Mouse (Mus musculus): ENCODE results near the gene Slc50a1.
A peak's percentile ranks its signal among the peaks of the same experiment; 100 is the strongest.

Gene Slc50a1

DNA sequence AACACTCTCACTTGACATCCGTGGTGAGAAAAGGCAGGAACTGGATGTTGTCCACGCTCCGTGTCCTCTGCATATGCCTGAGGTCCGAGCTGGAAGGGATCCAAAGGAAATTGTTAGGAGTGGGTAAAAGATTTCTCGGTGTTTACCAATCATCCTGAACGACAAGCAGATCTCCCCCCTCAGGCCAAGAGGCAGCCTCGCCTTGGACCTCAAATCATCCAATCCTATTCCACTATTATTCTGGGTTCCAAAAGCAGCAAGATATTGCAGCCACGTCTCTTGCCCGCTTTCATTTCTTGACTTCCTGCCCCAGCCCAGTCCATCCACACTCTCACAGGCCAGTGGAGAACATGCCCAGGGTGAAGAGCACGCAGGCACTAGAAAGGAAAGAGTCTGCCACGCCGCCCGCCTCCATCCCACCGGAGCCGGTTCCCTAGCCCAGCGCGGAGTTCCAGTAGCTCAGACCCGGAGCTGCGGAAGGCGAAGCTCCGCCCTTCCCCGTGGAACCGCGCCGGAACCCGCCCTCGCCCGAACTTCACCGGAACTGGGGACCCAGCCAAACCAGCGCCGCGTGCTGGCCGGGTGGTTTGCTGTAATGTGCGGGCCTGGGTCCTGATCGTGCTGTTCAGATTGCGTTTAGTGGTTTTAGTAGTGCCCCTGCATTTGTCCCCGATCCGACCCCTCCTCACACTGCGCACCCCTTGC lies at the start of gene Slc50a1:
Gene Slc50a1 (minus strand): TSS at position 520 of the 705 bp plus-strand sequence.
- peak in 1 of 2 experiments; percentile 79 for DNase-seq (ENCODE audit: low spot score in 2 of 2)

DNA sequence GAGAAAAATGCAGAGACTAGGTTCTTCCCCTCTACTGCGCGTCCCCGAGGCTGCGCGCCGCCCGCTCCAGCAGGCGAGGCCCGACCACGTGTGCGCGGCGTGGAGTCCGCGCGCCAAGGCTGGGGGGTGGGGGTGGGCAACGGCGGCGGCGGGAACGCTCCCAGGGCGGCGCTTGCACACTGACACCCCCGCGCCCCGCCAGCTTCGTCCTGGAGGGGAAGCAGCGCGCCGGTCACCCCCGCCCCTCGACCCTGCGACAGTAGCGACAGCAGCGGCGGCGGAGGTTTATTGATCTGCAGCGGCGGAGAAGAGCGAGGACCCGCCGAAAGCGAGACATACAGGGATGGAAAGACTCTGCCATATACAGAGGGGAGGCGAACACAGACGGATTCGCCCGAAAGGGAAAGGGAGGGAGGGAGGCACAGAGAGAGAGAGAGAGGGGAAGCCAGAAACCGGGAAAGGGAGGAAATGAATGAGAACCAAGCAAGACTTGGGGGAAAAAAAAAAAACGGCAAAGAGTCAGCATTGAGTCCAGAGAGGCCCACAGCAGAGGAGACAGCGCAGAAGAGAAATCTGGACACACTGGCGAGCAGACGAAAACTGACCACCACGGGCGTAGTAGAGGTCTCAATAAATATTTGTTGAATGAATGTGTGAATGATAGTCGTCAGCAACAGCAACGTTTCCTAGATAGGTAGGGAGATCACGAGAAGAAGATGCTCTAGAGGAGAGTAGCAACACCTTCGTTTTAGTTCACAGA lies 49.4 kb upstream of the Slc50a1 start:
- no peak for DNase-seq (ENCODE audit: low spot score in 2 of 2)

- no peak for DNase-seq (ENCODE audit: low spot score in 2 of 2)
Observed at GRCm38 (mm10) chr3:89318971-89319590, 48.7 kb upstream of the Slc50a1 start.

- DNase-seq (ENCODE audit: low spot score in 2 of 2), result no peak
Observed at GRCm38 (mm10) chr3:89318316-89318715, 47.9 kb upstream of the Slc50a1 start.

GRCm38 (mm10) chr3:89317246-89317645 lies 46.9 kb upstream of the Slc50a1 start:
- no peak for DNase-seq (ENCODE audit: low spot score in 2 of 2)

GRCm38 (mm10) chr3:89316833-89317232 lies 46.5 kb upstream of the Slc50a1 start:
- peak in 1 of 2 experiments; percentile 94 for DNase-seq (ENCODE audit: low spot score in 2 of 2)

- no peak for DNase-seq (ENCODE audit: low spot score in 2 of 2)
Observed at GRCm38 (mm10) chr3:89315930-89316831, 45.8 kb upstream of the Slc50a1 start.

GRCm38 (mm10) chr3:89315195-89315929 lies 45.0 kb upstream of the Slc50a1 start:
- DNase-seq (ENCODE audit: low spot score in 2 of 2), result peak in 1 of 2 experiments; percentile 79

- no peak for DNase-seq (ENCODE audit: low spot score in 2 of 2)
Observed at GRCm38 (mm10) chr3:89314791-89315190, 44.4 kb upstream of the Slc50a1 start.

DNA sequence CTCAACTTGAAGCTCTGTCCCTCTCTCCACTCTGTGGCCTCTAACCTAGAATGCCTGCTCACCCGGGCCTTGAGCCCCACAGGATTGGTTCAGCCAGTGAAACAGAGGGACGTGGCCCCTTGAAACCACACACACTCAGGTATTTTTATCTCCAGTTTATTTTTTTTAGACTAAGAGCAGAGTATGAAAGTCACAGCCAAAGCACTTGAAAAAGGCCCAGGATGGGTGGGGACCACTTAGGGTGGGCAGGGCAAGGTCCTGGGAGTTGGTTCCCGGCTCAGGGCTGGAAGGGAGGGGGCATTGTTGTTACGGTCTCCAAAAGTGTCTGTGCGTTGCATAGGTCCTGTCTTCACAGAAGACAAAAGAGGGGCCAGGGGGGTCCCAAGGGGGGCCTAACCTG lies 44.0 kb upstream of the Slc50a1 start:
- no peak for DNase-seq (ENCODE audit: low spot score in 2 of 2)

GRCm38 (mm10) chr3:89308089-89308488 lies 37.7 kb upstream of the Slc50a1 start:
- DNase-seq (ENCODE audit: low spot score in 2 of 2), result peak in 1 of 2 experiments; percentile 67

DNA sequence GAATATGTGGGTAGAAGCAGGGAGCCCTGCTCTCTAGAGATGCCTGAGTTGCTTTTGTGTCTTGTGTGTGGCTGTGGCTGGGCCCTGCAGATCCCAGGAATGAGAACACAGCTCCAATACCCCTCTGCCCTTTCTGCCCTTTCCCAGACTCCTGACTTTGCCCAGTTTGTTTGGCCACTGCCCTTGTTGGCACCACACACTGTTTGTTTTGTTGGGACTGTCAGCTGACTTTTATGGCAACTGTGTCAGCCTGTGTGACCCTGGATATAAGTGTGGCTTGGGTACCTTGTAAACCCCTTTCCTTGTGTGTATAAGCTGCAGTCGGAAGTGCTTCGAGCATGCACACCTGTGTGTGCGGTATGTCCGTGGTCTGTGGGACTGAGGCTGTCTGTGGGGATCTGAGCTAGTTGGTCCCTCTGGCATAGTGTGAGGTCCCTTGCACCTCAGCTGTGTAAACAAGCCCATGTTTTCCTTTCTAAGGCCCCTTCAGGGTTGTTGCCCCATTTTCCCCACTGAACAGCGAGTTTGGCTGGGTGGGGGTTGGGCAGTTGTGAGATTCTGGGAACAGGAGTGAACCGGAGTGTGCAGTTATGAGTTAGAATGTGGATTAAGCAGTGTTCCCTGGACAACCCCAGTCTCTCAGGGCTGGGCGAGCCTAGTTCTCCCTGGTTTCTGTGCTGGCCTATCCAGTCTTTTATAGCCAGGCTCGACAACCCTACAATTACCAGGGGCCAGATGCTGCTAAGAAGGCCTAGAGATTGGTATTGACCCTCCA lies 35.4 kb upstream of the Slc50a1 start:
- no peak for DNase-seq (ENCODE audit: low spot score in 2 of 2)

GRCm38 (mm10) chr3:89305105-89305504 lies 34.7 kb upstream of the Slc50a1 start:
- no peak for DNase-seq (ENCODE audit: low spot score in 2 of 2)

- no peak for DNase-seq (ENCODE audit: low spot score in 2 of 2)
Observed at GRCm38 (mm10) chr3:89304440-89304839, 34.1 kb upstream of the Slc50a1 start.

DNA sequence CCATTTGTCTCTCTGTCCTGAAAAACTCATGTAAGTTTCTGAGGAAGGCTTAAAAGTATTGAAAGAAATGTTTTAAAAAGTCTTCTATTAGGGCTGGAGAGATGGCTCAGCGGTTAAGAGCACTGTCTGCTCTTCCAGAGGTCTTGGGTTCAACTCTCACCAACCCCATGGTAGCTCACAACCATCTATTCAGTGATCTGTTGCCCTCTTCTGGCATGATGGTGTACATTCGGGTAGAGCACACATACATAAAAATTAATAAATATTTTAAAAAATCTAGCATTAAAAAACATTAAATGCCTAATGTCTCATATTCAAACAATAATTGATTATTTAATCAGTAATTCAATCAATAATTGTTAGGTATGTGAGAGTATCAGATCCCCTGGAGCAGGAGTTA lies 30.1 kb upstream of the Slc50a1 start:
- no peak for DNase-seq (ENCODE audit: low spot score in 2 of 2)

DNA sequence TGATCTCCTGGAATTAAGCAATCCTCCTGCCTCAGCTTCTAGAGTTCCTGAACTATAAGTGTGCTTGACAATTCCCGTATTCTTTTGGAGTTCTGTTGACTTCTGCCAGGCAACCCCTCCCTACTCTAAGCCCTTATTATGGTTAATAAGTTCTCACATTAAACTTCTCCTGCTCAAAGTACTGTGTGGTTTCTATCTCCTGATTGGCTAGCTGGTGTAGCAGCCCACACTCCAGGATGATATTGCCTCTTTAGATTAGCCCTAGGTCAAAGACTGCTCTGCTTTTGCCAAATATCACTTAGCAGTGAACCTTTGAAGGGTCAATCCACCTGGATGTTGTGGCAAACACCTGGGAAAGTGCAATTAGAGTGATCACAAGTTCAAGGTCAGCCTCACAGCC lies 29.7 kb upstream of the Slc50a1 start:
- DNase-seq (ENCODE audit: low spot score in 2 of 2), result no peak

- DNase-seq (ENCODE audit: low spot score in 2 of 2), result no peak
Observed at GRCm38 (mm10) chr3:89299499-89299898, 29.1 kb upstream of the Slc50a1 start.

- no peak for DNase-seq (ENCODE audit: low spot score in 2 of 2)
Observed at GRCm38 (mm10) chr3:89298908-89299307, 28.5 kb upstream of the Slc50a1 start.

GRCm38 (mm10) chr3:89296761-89297396 lies 26.5 kb upstream of the Slc50a1 start:
- no peak for DNase-seq (ENCODE audit: low spot score in 2 of 2)

All from left cerebral cortex, adult 9 months (tissue).